Mouse (Mus musculus): ENCODE results near the gene Mov10l1.

Mov10l1 gene

GRCm38 (mm10) chr15:89020085-89020484, 37.4 kb downstream of the Mov10l1 start:
- DNase-seq = no peak

GRCm38 (mm10) chr15:89020492-89020891, 37.8 kb downstream of the Mov10l1 start:
- DNase-seq = no peak

DNA sequence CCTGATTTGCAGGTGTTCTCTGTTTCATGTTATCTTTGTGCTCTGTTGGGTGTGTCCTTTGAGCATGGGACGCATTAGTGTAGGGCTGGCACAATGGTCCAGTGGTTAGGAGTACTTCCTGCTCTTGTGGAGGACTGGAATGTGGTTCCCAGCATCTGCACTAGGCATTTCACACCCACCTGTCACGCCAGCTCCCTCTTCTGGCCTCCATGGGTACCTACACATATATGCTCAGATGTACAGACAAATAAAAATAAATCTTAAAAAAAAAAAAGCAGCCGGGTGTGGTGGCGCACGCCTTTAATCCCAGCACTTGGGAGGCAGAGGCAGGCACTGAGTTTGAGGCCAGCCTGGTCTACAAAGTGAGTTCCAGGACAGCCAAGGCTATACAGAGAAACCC, 61.7 kb downstream of the Mov10l1 start:
- DNase-seq = no peak

- DNase-seq = no peak
These were observed 63.6 kb downstream of the Mov10l1 start for GRCm38 (mm10) chr15:89046356-89046755.

DNA sequence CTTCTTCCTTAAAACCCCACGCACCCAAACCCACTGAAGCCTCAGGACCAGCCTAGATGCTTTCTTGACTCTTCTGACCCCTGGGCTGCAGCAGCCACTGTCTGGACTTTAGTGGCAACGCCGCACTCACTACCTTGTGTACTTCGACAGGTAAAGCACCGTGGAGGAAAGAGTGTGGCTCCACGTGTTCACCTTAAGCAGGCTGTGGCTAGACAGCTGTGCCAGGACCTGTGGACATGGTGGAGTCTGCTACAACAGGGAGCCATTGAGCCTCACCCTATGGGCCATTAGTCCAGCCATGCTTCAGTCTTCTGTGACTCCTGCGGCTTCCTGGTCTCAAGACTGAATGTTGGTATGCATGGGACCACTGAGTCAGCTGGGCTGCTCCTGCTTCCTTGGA, 72.0 kb downstream of the Mov10l1 start:
- no peak for DNase-seq

DNA sequence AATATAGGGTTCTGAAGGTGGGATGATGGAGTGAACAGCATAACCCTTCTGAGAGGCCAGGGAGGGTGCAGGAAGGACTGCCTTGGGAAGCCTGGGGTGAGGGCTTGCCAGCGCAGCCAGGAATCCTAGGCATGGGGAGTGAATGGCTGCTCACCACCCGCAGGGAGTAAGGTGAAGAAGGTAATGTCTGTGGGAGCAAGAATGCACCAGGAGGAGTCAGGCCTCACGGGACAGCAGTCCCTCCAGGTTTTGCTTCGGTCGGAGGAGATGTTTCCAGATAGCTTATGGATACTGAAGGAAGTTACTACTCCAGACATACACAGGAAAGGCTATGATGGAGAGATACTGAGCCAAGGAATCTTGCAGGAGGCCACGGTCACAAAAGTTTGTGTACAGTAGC, 76.0 kb downstream of the Mov10l1 start:
- peak; percentile 2 for DNase-seq

DNA sequence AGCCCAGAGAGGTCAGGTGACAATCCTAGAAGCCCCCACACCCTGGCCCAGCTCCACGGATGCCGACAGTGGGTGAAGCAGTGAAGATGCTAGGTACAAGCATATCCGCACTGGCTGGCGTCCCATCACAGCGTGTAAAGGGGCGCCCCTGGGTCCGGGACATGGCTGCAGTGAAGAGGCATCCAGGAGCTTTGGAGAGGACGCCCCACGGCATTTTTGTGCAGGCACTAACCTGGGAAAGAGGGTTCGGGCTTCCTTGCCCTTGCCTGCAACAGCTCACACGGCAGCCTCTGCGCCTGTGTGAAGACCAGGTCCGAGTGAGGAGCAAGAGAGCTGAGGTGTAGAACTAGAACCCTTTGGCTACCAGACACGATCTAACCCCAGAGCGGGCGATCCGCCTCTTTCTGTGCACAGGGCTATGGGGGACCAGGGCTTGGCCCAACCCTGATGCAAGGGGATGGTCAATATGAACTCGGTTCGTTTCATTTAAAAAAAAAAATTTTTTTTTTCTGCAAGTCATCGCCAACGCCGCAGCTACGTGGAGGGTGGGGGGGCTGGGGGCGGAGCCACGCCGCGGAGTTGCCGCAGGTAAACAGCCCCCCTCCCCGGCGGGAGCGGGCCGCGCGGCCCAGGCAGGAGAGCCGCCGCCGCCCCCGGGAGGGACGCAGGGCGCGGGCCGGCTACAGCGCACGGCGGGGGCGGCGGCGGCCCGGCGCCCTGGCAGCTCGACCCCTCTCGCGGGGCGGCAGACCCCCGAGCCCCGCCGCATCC, 76.6 kb downstream of the Mov10l1 start, which contains the start of gene Panx2:
Panx2 (plus strand) TSS at position 574 of the 771 bp plus-strand sequence.
- DNase-seq = peak; percentile 18

DNA sequence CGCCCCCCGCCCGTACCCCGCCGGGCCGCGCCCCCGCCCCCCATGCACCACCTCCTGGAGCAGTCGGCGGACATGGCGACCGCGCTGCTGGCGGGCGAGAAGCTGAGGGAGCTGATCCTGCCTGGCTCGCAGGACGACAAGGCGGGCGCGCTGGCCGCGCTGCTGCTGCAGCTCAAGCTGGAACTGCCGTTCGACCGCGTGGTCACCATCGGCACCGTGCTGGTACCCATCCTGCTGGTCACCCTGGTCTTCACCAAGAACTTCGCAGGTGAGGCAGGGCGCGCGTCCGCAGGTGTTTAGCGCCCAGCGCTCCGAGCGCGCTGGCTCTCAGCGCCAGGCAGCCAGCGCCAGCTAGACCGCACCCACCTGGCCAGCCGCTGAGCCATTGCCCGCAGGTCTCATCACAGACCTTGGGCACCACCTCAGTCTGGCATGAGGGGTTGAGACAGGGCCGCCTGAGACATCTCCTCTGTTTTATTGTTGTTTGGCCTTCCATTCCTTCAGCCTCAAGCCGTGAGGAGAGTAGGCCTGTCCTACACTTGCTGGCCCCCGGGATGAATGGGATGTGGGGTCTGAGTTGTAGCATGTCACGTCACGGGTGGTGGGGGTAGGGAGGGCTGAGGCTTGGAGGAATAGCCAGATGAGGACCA, 77.4 kb downstream of the Mov10l1 start:
- DNase-seq = peak; percentile 31

DNA sequence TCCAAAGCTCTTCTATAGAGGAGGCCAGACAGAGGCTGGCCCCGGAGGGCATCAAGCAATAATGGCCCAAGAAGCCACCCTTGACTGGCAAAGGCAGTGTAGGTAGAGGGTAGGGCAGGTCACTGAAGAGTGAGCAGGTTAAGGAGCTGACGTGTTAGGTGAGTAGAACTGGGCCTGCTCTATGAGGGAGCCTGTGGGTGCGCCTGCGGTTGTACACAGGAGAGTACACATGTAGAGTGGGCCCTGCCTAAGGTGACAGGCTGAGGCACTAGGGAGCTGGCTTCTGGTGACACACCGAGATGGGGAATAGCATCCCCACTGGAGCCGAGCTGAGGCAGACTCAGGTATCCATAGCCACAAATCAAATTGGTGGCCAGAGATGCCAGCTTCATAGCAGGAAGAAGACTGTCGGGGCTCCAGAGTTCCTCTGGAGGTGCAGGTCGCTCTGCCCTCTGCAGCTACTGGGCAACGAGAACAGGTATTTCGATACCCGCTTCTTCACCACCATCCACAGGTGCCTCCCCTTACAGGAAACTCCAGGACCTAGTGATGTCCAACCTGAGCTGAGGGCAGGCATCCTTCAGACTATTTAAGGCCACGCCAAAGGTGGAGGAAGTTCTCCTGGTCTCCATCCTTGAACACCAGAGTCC, 78.2 kb downstream of the Mov10l1 start:
- DNase-seq = peak; percentile 5

DNA sequence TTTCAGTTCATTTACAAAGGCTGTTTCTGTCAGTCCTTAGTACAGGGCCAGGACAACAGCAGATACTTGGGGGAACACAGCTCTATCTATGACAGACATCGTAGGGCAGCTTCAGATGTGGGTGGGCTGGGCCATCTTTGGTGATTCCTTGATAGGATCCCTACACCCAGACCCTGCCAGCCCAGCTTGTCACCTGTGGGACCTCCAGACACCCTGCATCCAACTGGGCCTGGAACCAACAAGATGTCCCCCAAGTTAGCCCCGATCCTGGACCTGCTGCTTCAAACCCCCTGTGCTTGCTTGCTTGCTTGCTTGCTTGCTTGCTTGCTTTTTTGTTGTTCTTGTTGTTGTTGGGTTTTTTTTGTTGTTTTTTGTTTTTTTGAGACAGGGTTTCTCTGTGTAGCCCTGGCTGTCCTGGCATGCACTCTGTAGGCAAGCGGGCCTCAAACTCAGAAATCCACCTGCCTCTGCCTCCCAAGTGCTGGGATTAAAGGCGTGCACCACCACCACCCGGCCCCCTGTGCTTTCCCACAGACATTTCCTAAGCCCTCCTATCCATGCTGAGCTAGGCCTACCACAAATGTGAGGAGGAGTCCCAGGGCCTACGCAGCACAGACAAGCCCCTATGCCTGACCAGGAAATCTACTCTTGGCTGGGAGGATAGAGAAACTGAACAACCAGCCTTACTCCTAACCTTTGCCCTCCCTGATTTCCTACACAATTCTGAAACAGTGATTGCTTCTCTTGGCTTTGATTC, 79.2 kb downstream of the Mov10l1 start:
- peak; percentile 1 for DNase-seq

DNA sequence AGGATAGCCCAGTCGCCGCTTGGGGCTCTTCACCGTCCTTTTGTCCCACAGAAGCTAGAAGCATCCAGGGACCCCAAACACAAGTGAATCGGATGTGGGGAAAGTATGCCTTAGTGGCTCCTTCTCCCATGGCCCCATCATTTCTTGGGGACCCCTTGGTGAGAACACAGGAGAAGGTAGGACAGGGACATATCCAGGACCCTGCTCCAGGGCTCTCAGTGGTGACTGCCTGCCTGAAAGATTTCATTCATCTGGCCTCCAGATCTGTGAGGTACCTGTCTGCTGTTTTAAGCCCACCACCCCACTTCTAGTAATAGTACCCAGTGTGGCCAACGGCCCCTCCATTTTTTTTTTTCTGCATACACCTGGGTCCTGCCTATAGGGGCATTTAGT, 79.8 kb downstream of the Mov10l1 start:
- no peak for DNase-seq

DNA sequence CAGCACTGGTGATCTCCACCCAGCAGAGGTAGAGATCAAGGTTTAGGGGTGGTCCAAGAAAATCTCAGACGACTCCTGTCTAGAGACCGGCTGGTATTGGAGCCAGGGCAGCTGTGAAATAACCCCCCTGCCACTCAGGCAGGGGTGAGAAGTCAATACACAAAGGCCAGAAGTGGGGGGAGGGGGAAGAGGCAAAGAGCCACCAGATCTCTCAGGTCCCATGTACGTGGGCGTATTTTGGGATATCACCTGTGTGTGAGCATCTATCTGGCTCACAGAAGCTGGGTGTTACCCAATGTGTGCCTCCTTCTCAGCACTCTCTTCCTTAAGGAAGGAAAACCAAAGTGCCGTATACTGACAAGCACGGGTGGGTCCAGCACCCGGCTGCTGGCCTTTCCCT, 80.3 kb downstream of the Mov10l1 start:
- no peak for DNase-seq

- DNase-seq = peak; percentile 3
These were observed 80.8 kb downstream of the Mov10l1 start for GRCm38 (mm10) chr15:89063536-89063935.

DNA sequence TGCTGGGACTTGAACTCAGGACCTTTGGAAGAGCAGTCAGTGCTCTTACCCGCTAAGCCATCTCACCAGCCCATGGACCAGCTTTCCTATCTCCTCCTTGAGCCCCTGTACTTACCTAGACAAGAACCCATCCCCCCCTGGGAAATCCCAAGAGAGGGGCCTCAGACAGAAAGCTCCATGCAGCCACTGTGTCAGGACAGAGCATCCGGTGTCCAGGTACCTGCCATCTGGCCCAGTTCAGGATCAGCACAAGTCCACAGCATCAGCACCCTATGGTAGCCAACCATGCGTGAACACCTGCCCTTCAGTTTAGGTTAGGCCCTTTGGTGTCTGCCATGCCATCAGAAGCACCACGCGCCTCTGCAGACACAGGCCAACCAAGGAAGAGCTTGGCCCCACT, 82.2 kb downstream of the Mov10l1 start:
- peak; percentile 2 for DNase-seq

DNA sequence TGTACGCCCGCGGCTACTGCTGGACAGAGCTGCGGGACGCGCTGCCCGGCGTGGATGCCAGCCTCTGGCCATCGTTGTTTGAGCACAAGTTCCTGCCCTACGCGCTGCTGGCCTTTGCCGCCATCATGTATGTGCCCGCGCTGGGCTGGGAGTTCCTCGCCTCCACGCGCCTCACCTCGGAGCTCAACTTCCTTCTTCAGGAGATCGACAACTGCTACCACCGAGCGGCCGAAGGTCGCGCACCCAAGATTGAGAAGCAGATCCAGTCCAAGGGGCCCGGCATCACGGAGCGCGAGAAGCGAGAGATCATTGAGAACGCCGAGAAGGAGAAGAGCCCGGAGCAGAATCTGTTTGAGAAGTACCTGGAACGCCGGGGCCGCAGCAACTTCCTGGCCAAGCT, 84.9 kb downstream of the Mov10l1 start:
- no peak for DNase-seq

GRCm38 (mm10) chr15:89068226-89068625, 85.5 kb downstream of the Mov10l1 start:
- DNase-seq = no peak

DNA sequence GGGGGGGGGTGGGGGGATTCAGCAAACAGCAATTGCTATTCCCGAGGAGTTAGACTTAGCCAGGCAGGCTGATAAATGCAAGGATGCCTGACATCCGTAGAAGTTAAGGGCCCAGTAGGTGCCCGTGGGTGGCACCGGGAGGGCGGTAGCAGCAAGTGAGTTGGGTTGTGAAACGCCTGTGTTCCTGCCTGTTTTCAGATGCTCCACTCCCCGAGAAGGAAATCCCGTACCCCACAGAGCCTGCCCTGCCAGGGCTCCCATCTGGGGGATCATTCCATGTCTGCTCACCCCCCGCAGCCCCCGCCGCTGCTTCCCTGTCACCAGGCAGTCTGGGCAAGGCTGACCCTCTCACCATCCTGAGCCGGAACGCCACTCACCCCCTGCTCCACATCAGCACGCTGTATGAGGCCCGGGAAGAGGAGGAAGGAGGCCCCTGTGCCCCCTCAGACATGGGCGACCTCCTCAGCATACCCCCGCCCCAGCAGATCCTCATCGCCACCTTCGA, 86.7 kb downstream of the Mov10l1 start:
- no peak for DNase-seq

- no peak for DNase-seq
These were observed 87.9 kb downstream of the Mov10l1 start for GRCm38 (mm10) chr15:89070606-89071005.

GRCm38 (mm10) chr15:89073993-89074603, 91.4 kb downstream of the Mov10l1 start:
- DNase-seq = no peak

- DNase-seq = no peak
These were observed 92.1 kb downstream of the Mov10l1 start, which contains the start of gene Trabd for GRCm38 (mm10) chr15:89074613-89075477. Gene Trabd, plus strand, starts transcription at chr15:89075124.

GRCm38 (mm10) chr15:89075478-89076147, 92.9 kb downstream of the Mov10l1 start:
- DNase-seq = peak; percentile 90

Measured in thymus, postnatal 4 days (tissue).